Mouse (Mus musculus) C2C12 (cell line): ENCODE results near the gene Hdgfl2.

Experiments
- CTCF ChIP-seq: IDR thresholded peaks from one replicate; pipeline ENCODE4 v1.5.1; 2011; ENCODE audit not compliant: control insufficient read depth, insufficient read depth, insufficient read length
- FOSL1 ChIP-seq: IDR thresholded peaks from one replicate; pipeline ENCODE4 v1.8.0; 2011; ENCODE audit warnings: mild to moderate bottlenecking, low read length; ENCODE audit not compliant: poor library complexity, insufficient read depth, severe bottlenecking
- MAX ChIP-seq: IDR thresholded peaks from one replicate; pipeline ENCODE4 v1.6.1; 2011; ENCODE audit warnings: mild to moderate bottlenecking, control low read depth

DNA sequence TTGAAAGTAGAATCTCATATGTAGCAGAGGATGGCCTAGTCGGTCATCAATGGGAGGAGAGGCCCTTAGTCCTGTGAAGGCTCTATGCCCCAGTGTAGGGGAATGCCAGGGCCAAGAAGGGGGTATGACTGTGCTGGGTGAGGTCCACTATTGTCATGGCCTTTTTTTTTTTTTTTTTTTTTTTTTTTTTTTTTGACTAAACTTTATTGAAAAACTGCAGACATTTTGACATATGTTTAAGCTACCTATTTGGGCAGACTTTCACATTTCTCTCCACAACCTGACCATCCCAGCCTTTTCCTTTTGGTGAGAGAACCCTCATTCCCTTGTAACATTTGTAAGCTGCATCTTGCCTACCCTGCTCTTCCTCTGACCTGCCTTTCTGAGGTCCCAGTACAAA is 12.9 kb downstream of the Hdgfl2 start:
- TF ChIP-seq CTCF, result no peak
- TF ChIP-seq MAX, result no peak
- TF ChIP-seq FOSL1, result no peak
